Mouse (Mus musculus) MEL (cell line): Measurements from ENCODE around the gene Fscn2. TPM values are rescaled to one million over a fixed set of nuclear protein-coding genes. Genes with fewer than 3 reads are reported as not detected.

Source experiments
- DNase-seq: peaks from one replicate; pipeline ENCODE4 v3.0.0; 2011; ENCODE audit warnings: low read depth, low spot score
- H3K27ac ChIP-seq: 2 replicates; pipeline ENCODE4 v1.5.1; 2012; ENCODE audit warnings: low read depth, mild to moderate bottlenecking, control low read depth, low read length, moderate library complexity; ENCODE audit not compliant: control insufficient read depth
- H3K27me3 ChIP-seq, 2 experiments: fragments of 150-350 bp in 1 of 2; sonication (generic) in 1 of 2; 2 replicates each; pipeline ENCODE4 v1.6.1; 2012; ENCODE audit warnings: low read length in 2 of 2, mild to moderate bottlenecking in 2 of 2, improper control_type of control experiment in 1 of 2, moderate library complexity in 1 of 2; ENCODE audit not compliant: insufficient read depth in 2 of 2, control insufficient read depth in 1 of 2
- H3K36me3 ChIP-seq, 2 experiments: 2 replicates each; pipeline ENCODE4 v1.6.1; 2012 to 2014; ENCODE audit warnings: low read length in 2 of 2, improper control_type of control experiment in 1 of 2, inconsistent platforms in 1 of 2, mild to moderate bottlenecking in 1 of 2; ENCODE audit not compliant: insufficient read depth in 2 of 2, control insufficient read depth in 1 of 2
- H3K4me1 ChIP-seq, 2 experiments: fragments of 150-350 bp in 1 of 2; sonication (generic) in 1 of 2; 2 replicates each; pipeline ENCODE4 v1.6.1; 2012; ENCODE audit warnings: low read length in 2 of 2, improper control_type of control experiment in 1 of 2, mild to moderate bottlenecking in 1 of 2; ENCODE audit not compliant: insufficient read depth in 2 of 2, control insufficient read depth in 1 of 2
- H3K4me3 ChIP-seq, 2 experiments: fragments of 150-350 bp in 1 of 2; sonication (generic) in 1 of 2; 2 replicates each; pipeline ENCODE4 v1.5.1; 2012; ENCODE audit warnings: low read depth in 2 of 2, low read length in 2 of 2, mild to moderate bottlenecking in 2 of 2, moderate library complexity in 2 of 2, control low read depth in 1 of 2, improper control_type of control experiment in 1 of 2; ENCODE audit not compliant: control insufficient read depth in 1 of 2, insufficient read depth in 1 of 2
- H3K79me2 ChIP-seq: 2 replicates; pipeline ENCODE4 v1.6.1; 2012; ENCODE audit warnings: mild to moderate bottlenecking, low read length, moderate library complexity; ENCODE audit not compliant: control insufficient read depth, poor library complexity, insufficient read depth
- H3K9ac ChIP-seq: 2 replicates; pipeline ENCODE4 v1.6.1; 2012; ENCODE audit warnings: low read depth, mild to moderate bottlenecking, control low read depth, low read length, moderate library complexity; ENCODE audit not compliant: control insufficient read depth, poor library complexity, severe bottlenecking
- H3K9me3 ChIP-seq: fragments of 150-350 bp; sonication (generic); replicated peaks from 2 replicates; pipeline ENCODE4 v1.6.1; 2012; ENCODE audit warnings: mild to moderate bottlenecking, low read length, improper control_type of control experiment, moderate library complexity; ENCODE audit not compliant: insufficient read depth
- CHD1 ChIP-seq: IDR thresholded peaks from 2 replicates; pipeline ENCODE4 v1.6.1; 2012; ENCODE audit warnings: low read depth, mild to moderate bottlenecking, inconsistent platforms, low read length, improper control_type of control experiment
- CHD2 ChIP-seq: IDR thresholded peaks from 2 replicates; pipeline ENCODE4 v1.6.1; 2011; ENCODE audit warnings: low read length, improper control_type of control experiment
- E2F4 ChIP-seq: IDR thresholded peaks from 2 replicates; pipeline ENCODE4 v1.6.1; 2011; ENCODE audit warnings: low read depth, low read length, improper control_type of control experiment, borderline replicate concordance
- ELF1 ChIP-seq: IDR thresholded peaks from 2 replicates; pipeline ENCODE4 v1.6.1; 2014; ENCODE audit warnings: low read depth, mild to moderate bottlenecking, inconsistent platforms, low read length, improper control_type of control experiment, moderate library complexity
- EP300 ChIP-seq, 2 experiments: IDR thresholded peaks; 2 replicates each; pipeline ENCODE4 v1.6.1; 2011; ENCODE audit warnings: improper control_type of control experiment in 2 of 2, low read length in 2 of 2, low read depth in 1 of 2, mild to moderate bottlenecking in 1 of 2
- ETS1 ChIP-seq: IDR thresholded peaks from 2 replicates; pipeline ENCODE4 v1.6.1; 2012; ENCODE audit warnings: low read depth, mild to moderate bottlenecking, inconsistent platforms, low read length, improper control_type of control experiment, moderate library complexity
- JUND ChIP-seq: IDR thresholded peaks from 2 replicates; pipeline ENCODE4 v1.6.1; 2011; ENCODE audit warnings: low read depth, mild to moderate bottlenecking, improper control_type of control experiment, low read length
- KAT2A ChIP-seq: conservative IDR thresholded peaks from 2 replicates; pipeline ENCODE4 v1.6.1; 2012; ENCODE audit warnings: low read depth, low read length, improper control_type of control experiment, inconsistent platforms
- MAX ChIP-seq: IDR thresholded peaks from 2 replicates; pipeline ENCODE4 v1.6.1; 2011; ENCODE audit warnings: low read length, improper control_type of control experiment
- MAZ ChIP-seq: IDR thresholded peaks from 2 replicates; pipeline ENCODE4 v1.6.1; 2012; ENCODE audit warnings: low read depth, mild to moderate bottlenecking, inconsistent platforms, low read length, improper control_type of control experiment
- MEF2A ChIP-seq: IDR thresholded peaks from 2 replicates; pipeline ENCODE4 v1.6.1; 2014; ENCODE audit warnings: low read depth, mild to moderate bottlenecking, inconsistent platforms, low read length, improper control_type of control experiment; ENCODE audit not compliant: poor library complexity, insufficient replicate concordance, severe bottlenecking; ENCODE audit errors: extremely low read depth
- MXI1 ChIP-seq: IDR thresholded peaks from 2 replicates; pipeline ENCODE4 v1.6.1; 2011; ENCODE audit warnings: mild to moderate bottlenecking, low read depth, low read length, improper control_type of control experiment
- NELFE ChIP-seq: IDR thresholded peaks from 2 replicates; pipeline ENCODE4 v1.6.1; 2011; ENCODE audit warnings: low read depth, low read length, improper control_type of control experiment
- NRF1 ChIP-seq: IDR thresholded peaks from 2 replicates; pipeline ENCODE4 v1.6.1; 2014; ENCODE audit warnings: low read depth, mild to moderate bottlenecking, inconsistent platforms, low read length, improper control_type of control experiment, moderate library complexity; ENCODE audit not compliant: poor library complexity, insufficient read depth, severe bottlenecking
- POLR2A ChIP-seq, 2 experiments: IDR thresholded peaks; 2 replicates each; pipeline ENCODE4 v1.6.1; 2011 to 2012; ENCODE audit warnings: low read length in 2 of 2, mild to moderate bottlenecking in 2 of 2, control low read depth in 1 of 2, improper control_type of control experiment in 1 of 2, low read depth in 1 of 2, moderate library complexity in 1 of 2; ENCODE audit not compliant: control insufficient read depth in 1 of 2, insufficient read depth in 1 of 2, poor library complexity in 1 of 2
- POLR2AphosphoS2 ChIP-seq: IDR thresholded peaks from 2 replicates; pipeline ENCODE4 v1.6.1; 2011; ENCODE audit warnings: low read length, improper control_type of control experiment
- POLR2AphosphoS5 ChIP-seq: IDR thresholded peaks from 2 replicates; pipeline ENCODE4 v1.6.1; 2012; ENCODE audit warnings: low read depth, borderline replicate concordance, mild to moderate bottlenecking, inconsistent platforms, low read length, moderate library complexity, mixed read lengths
- RAD21 ChIP-seq: IDR thresholded peaks from 2 replicates; pipeline ENCODE4 v1.6.1; 2011; ENCODE audit warnings: mild to moderate bottlenecking, low read depth, low read length, improper control_type of control experiment
- SIN3A ChIP-seq: IDR thresholded peaks from 2 replicates; pipeline ENCODE4 v1.6.1; 2012; ENCODE audit warnings: low read length, improper control_type of control experiment, inconsistent platforms
- TCF12 ChIP-seq: IDR thresholded peaks from 2 replicates; pipeline ENCODE4 v1.6.1; 2014; ENCODE audit warnings: low read depth, mild to moderate bottlenecking, inconsistent platforms, low read length, improper control_type of control experiment, moderate library complexity
- UBTF ChIP-seq: IDR thresholded peaks from 2 replicates; pipeline ENCODE4 v1.6.1; 2012; ENCODE audit warnings: low read depth, mild to moderate bottlenecking, inconsistent platforms, low read length, improper control_type of control experiment, moderate library complexity, borderline replicate concordance; ENCODE audit not compliant: insufficient read depth
- USF1 ChIP-seq: IDR thresholded peaks from 2 replicates; pipeline ENCODE4 v1.6.1; 2014; ENCODE audit warnings: low read depth, mild to moderate bottlenecking, inconsistent platforms, low read length, improper control_type of control experiment, moderate library complexity
- USF2 ChIP-seq, 2 experiments: IDR thresholded peaks; 2 replicates each; pipeline ENCODE4 v1.6.1; 2011 to 2012; ENCODE audit warnings: improper control_type of control experiment in 2 of 2, low read length in 2 of 2, borderline replicate concordance in 1 of 2, inconsistent platforms in 1 of 2, low read depth in 1 of 2, mild to moderate bottlenecking in 1 of 2; ENCODE audit not compliant: insufficient read depth in 1 of 2
- ZKSCAN1 ChIP-seq: IDR thresholded peaks from 2 replicates; pipeline ENCODE4 v1.6.1; 2012; ENCODE audit warnings: low read depth, mild to moderate bottlenecking, inconsistent platforms, low read length, improper control_type of control experiment, moderate library complexity
- polyA plus RNA-seq, 2 experiments: library from polyadenylated mRNA; stranded (reverse) in 1 of 2; unstranded in 1 of 2; fragments of >175 nt in 1 of 2; fragments of >200 nt in 1 of 2; gene quantifications; 2 replicates each; pipeline versions ENCODE4 v1.2.1 to v1.2.4; 2012; ENCODE audit warnings: low replicate concordance in 2 of 2, low read depth in 1 of 2; ENCODE audit not compliant: insufficient read length in 2 of 2, insufficient read depth in 1 of 2, missing spikeins in 1 of 2
- total RNA-seq: library from RNA; depleted of rRNA; stranded (reverse); fragments of 300-350 nt; gene quantifications from 2 replicates; pipeline ENCODE4 v1.2.3, GENCODE M21; 2012

The Fscn2 gene
- total and polyA plus RNA-seq, 3 experiments, result 0.61 to 0.62 TPM; not detected in 1

DNA sequence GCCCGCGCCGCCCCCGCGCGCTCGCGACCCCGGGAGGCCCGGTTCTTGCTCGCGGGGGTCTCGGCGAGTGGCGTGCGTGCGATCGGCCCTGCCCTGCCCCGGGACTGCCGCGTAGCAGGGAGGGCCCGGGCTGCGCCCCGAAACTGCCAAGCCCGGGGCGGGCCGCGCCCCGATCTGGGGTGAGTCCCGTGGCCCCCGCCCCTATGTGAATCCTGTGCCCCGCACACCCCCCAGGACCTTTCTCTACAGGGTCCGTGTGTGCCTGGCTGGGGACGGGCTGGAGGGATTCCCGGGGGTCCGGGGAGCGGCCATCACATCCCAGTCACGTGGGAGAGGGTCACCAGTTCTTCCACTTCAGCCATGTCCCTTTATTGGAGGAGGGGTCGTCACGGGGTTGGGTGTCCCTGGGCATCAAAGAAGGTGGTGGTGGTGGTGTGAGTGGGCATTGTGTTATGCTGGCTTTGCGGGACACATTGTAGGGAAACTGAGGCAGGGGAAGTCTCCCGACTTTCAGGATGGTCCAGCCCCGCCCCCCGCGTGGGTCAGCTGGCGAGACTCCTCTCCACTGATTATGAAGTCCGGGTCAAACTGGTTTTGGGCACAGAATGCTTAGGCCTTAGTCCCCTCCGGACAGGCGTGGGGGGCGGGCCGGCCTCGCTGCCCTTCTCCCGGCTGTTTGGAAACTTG is 12.5 kb upstream of the Fscn2 start:
- Histone ChIP-seq H3K4me1 (peaks cover 0 to 30% of the 10 kb centered on the region in 2 experiments; a peak in 3 of 4 replicates), H3K36me3 (peaks cover 0 to 15% of the 10 kb centered on the region in 2 experiments; a peak in 2 of 4 replicates), H3K9me3 (no peaks in the 10 kb centered on the region), H3K9ac (peak overlapping the region; percentile 90), H3K79me2 (peaks cover 21% of the 10 kb centered on the region), H3K27me3 (no peaks in the 10 kb centered on the region), H3K4me3 (peak overlapping the region; percentile 84 to 85), H3K27ac (peak overlapping the region; percentile 65)
- peak; percentile 54 for DNase-seq
- TF ChIP-seq SIN3A (peak; percentile 56; the same call in 1 of the 2 replicates), USF1 (peak; percentile 88), MAZ (peak; percentile 46; the same call in 1 of the 2 replicates), EP300 (IDR thresholded peaks at IDR 0.05; ENCODE audit: low read depth in 1 of 2, low read length in 2 of 2) (peak in 1 of 2 experiments; percentile 33; a peak in 1 of 4 replicates), USF2 (IDR thresholded peaks at IDR 0.05; ENCODE audit: borderline replicate concordance in 1 of 2, insufficient read depth in 1 of 2, low read depth in 1 of 2, low read length in 2 of 2) (0 out of 4 replicates have a peak, but pooled peaks of 1 of the 2 experiments have one; percentile 35), NELFE (0 out of 2 replicates have a peak, but pooled peaks have one; percentile 16), POLR2AphosphoS2 (no peak), RAD21 (no peak), JUND (no peak), CHD1 (peak; percentile 2; the same call in 1 of the 2 replicates), MAX (0 out of 2 replicates have a peak, but pooled peaks have one; percentile 9), ETS1 (peak; percentile 5; the same call in 1 of the 2 replicates), MXI1 (peak; percentile 92), ZKSCAN1 (no peak)

DNA sequence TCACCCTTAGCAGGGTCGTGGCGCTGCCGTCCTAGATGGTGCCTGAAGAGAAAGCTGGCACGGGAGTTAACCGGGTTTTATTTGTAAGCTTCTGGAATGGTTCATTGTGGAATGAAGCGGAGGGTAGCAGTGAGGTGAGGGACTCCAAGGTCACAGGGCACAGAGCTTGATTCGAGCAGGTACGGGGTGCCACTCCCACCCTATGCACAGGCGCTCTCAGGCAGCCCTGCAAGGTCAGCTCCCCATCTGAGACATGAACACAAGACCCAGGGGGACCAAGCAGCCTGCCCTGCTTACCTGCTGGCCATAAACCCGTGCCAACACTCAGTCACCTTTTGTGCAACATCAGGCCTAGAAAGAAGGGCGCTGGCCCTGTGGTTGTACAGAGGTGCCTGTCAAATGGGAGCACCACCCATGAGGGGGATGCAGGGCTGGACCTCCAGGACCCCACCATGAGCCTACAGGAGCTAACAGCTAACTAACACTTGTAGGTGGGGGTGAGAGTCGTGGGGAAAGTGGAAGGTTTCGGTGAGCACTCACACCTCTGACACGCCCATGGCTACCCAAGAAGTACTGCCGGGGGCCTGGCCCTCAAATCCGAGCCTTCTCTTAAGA is 11.9 kb upstream of the Fscn2 start:
- H3K9me3 ChIP-seq, result no peaks in the 10 kb centered on the region
- no peaks in the 10 kb centered on the region for H3K27me3 ChIP-seq
- peak overlapping the region; percentile 65 for H3K27ac ChIP-seq
- TF ChIP-seq UBTF (no peak), NRF1 (no peak), CHD2 (no peak), E2F4 (no peak), TCF12 (no peak), NELFE (0 out of 2 replicates have a peak, but pooled peaks have one; percentile 15), MEF2A (no peak), SIN3A (peak; percentile 48), POLR2AphosphoS5 (no peak), ELF1 (no peak), MAZ (no peak; the same call in 1 of the 2 replicates), POLR2A (IDR thresholded peaks at IDR 0.05; ENCODE audit: control insufficient read depth in 1 of 2, insufficient read depth in 1 of 2, low read depth in 1 of 2, low read length in 2 of 2, poor library complexity in 1 of 2) (0 out of 4 replicates have a peak, but pooled peaks of 1 of the 2 experiments have one; percentile 31), MAX (peak; percentile 47; the same call in 1 of the 2 replicates), KAT2A (no peak)
- DNase-seq, result peak; percentile 84
- peaks cover under 1 to 32% of the 10 kb centered on the region in 2 experiments for H3K4me1 ChIP-seq
- peak overlapping the region; percentile 90 for H3K9ac ChIP-seq
- peaks cover 21% of the 10 kb centered on the region for H3K79me2 ChIP-seq
- H3K36me3 ChIP-seq, result peaks cover 0 to 20% of the 10 kb centered on the region in 2 experiments; a peak in 2 of 4 replicates
- peak overlapping the region; percentile 84 to 85 for H3K4me3 ChIP-seq
